Mouse (Mus musculus) splenic B cell, adult 2 months (primary cell): ENCODE measurements around the gene Aktip.

ENCODE experiments used
- DNase-seq: peaks from one replicate; pipeline ENCODE4 v3.0.0-alpha.2; 2011; ENCODE audit warnings: low read depth, low spot score
- H3K27me3 ChIP-seq: 2 replicates; pipeline ENCODE4 v1.6.1; 2012; ENCODE audit warnings: mild to moderate bottlenecking, low read length, moderate library complexity, mixed read lengths; ENCODE audit not compliant: control insufficient read depth, poor library complexity, insufficient read depth, severe bottlenecking
- H3K36me3 ChIP-seq: 2 replicates; pipeline ENCODE4 v1.6.1; 2012; ENCODE audit warnings: mild to moderate bottlenecking, low read length, moderate library complexity, mixed read lengths; ENCODE audit not compliant: control insufficient read depth, poor library complexity, insufficient read depth, severe bottlenecking

Aktip gene

DNA sequence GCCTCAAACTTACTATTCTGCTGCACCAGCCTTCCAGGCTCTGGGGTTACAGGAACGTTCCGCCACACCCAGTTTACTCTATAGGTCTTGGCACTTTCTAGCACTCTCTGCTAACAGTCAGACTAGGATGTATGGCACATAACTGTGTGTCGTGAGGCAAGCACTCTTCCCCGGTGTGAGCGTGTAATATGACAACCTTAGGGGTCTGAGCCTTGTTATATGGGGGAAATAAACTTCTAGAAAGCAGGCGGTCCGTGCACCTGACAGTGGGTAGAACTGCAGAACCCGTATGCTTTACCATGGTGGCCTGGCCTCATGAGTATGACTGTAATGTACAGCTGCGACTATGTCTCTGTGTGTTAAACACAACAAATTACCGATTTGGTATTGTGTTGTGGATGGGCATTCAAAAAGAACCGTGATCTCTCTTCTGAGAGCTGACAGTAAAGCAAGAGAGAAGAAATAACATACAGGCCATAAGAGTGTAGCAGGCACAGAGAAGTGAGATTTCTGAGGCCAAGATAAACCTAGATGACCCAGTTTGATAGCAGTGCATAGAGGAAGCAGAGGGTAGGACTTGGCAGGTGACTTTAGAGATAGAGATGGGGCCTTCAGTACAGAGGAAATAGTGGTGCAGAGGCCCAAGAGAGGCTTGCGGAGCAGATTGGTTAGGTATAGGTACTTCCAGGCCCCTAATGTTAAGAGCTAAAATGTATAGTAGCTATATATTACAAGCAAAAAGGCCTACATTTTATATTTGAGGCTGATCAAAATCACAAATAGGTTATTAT is 122.5 kb downstream of the Aktip start:
- Histone ChIP-seq H3K36me3 (peaks cover 9% of the 10 kb centered on the region), H3K27me3 (no peaks in the 10 kb centered on the region)
- DNase-seq = no peak

DNA sequence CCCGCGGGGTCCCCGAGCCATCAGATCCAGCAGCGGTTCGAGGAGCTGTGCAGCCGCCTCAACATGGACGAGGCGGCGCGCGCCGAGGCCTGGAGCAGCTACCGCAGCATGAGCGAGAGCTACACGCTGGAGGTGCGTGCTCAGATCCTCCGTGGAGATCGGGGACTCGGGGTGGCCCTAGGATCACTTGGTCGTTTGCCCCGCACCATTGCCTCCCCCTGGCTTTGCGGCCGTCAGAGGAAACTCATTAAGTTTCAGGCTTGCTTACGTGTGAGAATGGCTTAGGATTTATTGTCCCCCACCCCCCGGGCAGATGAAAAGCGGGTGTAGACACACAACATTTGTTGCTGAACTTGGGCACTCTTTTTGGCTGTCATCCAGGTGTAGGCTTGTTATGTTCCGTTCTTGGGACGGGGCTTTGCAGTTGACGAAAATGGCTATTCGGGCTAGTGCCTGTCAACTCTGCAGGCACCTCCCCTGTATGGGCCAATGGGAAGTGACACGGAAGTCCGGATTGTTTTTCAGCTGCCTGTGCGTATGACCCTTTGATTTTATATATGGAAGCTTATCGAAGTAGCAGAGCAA is 129.4 kb downstream of the Aktip start:
- Histone ChIP-seq H3K27me3 (no peaks in the 10 kb centered on the region), H3K36me3 (peaks cover 2% of the 10 kb centered on the region; the same call in 1 of the 2 replicates)
- peak; percentile 88 for DNase-seq

GRCm38 (mm10) chr8:91069834-91070233 is 129.9 kb downstream of the Aktip start, which contains the start of gene Rbl2:
Rbl2 (plus strand) TSS chr8:91070057.
- Histone ChIP-seq H3K36me3 (no peaks in the 10 kb centered on the region; the same call in 1 of the 2 replicates), H3K27me3 (no peaks in the 10 kb centered on the region)
- peak; percentile 92 for DNase-seq

DNA sequence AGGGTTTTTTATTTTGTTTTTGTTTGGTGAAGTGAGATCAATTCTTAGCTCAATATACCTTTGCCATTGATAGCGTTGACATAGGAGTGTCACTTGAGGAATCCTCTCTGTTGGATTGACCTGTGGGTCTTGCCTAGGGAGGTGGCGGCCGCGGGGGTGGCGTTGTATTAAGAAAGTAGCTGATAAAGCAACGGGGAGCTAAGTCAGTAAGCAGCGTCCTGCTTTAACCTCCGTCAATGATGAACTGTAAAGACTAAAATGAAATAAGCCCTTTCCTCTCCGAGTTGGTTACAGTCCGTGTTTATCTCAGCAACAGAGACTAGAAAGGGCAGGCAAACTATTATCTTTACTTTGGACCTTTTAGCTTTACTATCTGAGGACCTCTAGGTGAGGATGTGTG is 130.4 kb downstream of the Aktip start:
- Histone ChIP-seq H3K36me3 (no peaks in the 10 kb centered on the region; the same call in 1 of the 2 replicates), H3K27me3 (no peaks in the 10 kb centered on the region)
- no peak for DNase-seq

GRCm38 (mm10) chr8:91065179-91065578 is 134.6 kb downstream of the Aktip start:
- Histone ChIP-seq H3K36me3 (no peaks in the 10 kb centered on the region), H3K27me3 (no peaks in the 10 kb centered on the region)
- no peak for DNase-seq
